Mouse (Mus musculus) intestine, postnatal 0 days (tissue): ENCODE results near the gene Efl1. TPM values are rescaled to one million over a fixed set of nuclear protein-coding genes. Genes with fewer than 3 reads are reported as not detected.

Experiments used
- ATAC-seq: fragments of 200-750 bp; cut with Nextera tagmentation; 2 replicates; pipeline ENCODE4 v1.8.0; 2017; ENCODE audit warnings: mild to moderate bottlenecking, moderate TSS enrichment, moderate library complexity
- H3K27ac ChIP-seq: fragments of 300-500 bp; sonication (generic); 2 replicates; pipeline ENCODE4 v1.5.1; 2014; ENCODE audit warnings: mild to moderate bottlenecking, low read depth, low read length, moderate library complexity
- H3K27me3 ChIP-seq: fragments of 300-500 bp; sonication (generic); replicated peaks from 2 replicates; pipeline ENCODE4 v1.6.1; 2014; ENCODE audit warnings: low read length, mixed read lengths; ENCODE audit not compliant: control insufficient read depth, insufficient read depth
- H3K36me3 ChIP-seq: fragments of 300-500 bp; sonication (generic); 2 replicates; pipeline ENCODE4 v1.6.1; 2014; ENCODE audit warnings: mild to moderate bottlenecking, moderate library complexity; ENCODE audit not compliant: control insufficient read depth, insufficient read depth
- H3K4me1 ChIP-seq: fragments of 300-500 bp; sonication (generic); replicated peaks from 2 replicates; pipeline ENCODE4 v1.6.1; 2014; ENCODE audit warnings: antibody characterized with exemption, low read length, mixed read lengths; ENCODE audit not compliant: control insufficient read depth, insufficient read depth
- H3K4me2 ChIP-seq: fragments of 300-500 bp; sonication (generic); replicated peaks from 2 replicates; pipeline ENCODE4 v1.6.1; 2014; ENCODE audit warnings: low read depth, mild to moderate bottlenecking, moderate library complexity
- H3K4me3 ChIP-seq: fragments of 300-500 bp; sonication (generic); 2 replicates; pipeline ENCODE4 v1.5.1; 2014; ENCODE audit warnings: low read depth, low read length
- H3K9ac ChIP-seq: fragments of 300-500 bp; sonication (generic); 2 replicates; pipeline ENCODE4 v1.6.1; 2014; ENCODE audit warnings: mild to moderate bottlenecking, low read depth, low read length
- H3K9me3 ChIP-seq: fragments of 300-500 bp; sonication (generic); 2 replicates; pipeline ENCODE4 v1.6.1; 2016; ENCODE audit warnings: mixed run types; ENCODE audit not compliant: control insufficient read depth
- CTCF ChIP-seq: sonication (generic); IDR thresholded peaks from 2 replicates; pipeline ENCODE4 v1.5.1; 2016; ENCODE audit warnings: low read depth, mild to moderate bottlenecking, control low read depth, antibody characterized with exemption, moderate library complexity
- WGBS: fragments of 180-500 bp; shearing (Covaris S2); extraction: QIAGEN DNeasy Blood & Tissue Kit; methylation state at CpG from one replicate; pipeline ENCODE4 v1.1.7; 2014; 5-methylcytosine and 5-hydroxymethylcytosine counted together
- polyA plus RNA-seq: library from polyadenylated mRNA; unstranded; fragments of >200 nt; fragmentation: Nextera tagmentation; extraction: Ambion mirVana; gene quantifications from 2 replicates; pipeline ENCODE4 v1.2.1, GENCODE M21; 2015

The Efl1 gene
- polyA plus RNA-seq, 1 experiment from 2014 or later = 13.5 TPM

DNA sequence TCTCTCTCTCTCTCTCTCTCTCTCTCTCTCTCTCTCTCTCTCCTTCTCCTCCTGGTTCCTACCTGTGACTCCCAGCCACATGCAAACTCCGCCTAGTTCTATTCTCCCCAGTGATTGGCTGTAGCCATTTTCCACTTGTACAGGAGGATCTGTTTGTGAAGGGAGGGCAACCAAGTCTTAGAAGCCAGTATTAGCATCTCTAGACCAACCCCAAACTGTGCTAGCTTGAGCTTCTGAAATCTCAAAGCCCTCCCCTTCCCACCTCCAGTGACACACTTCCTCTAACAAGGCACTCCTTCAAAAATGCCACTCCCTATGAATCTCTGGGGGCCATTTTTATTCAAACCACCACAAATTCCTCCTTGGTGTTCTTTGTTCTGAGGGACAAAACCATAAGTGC is 144.7 kb downstream of the Efl1 start:
- Histone ChIP-seq H3K27ac (no peak overlapping the region), H3K4me2 (no peak overlapping the region), H3K4me1 (no peaks in the 10 kb centered on the region), H3K27me3 (no peaks in the 10 kb centered on the region), H3K4me3 (no peak overlapping the region), H3K9ac (no peak overlapping the region), H3K36me3 (no peaks in the 10 kb centered on the region), H3K9me3 (no peaks in the 10 kb centered on the region)
- 85% methylated on average over 1 of the region's 1 CpGs for WGBS
- no peak for TF ChIP-seq CTCF
- ATAC-seq = no peak

DNA sequence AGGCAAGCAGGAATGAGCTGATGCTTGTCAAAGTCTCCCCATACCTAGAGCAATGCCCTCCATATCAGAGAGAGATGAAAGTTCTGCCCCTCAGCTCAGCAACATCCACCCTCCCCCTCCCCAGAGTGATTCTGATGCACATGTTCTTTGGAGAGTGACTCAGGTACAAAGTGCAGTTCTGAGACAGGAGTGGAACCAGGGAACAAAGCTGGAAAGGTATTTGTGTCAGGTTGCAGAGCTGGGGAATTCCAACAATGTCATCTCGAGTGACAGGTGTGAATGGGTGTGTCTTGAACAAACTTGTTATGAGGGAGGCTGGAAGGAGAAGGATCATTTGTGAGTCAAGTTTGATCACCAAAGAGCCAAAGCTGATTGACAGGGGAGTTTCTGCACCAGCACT is 146.1 kb downstream of the Efl1 start:
- Histone ChIP-seq H3K4me2 (no peak overlapping the region), H3K4me1 (no peaks in the 10 kb centered on the region), H3K9me3 (no peaks in the 10 kb centered on the region), H3K27ac (no peak overlapping the region), H3K27me3 (no peaks in the 10 kb centered on the region), H3K4me3 (no peak overlapping the region), H3K36me3 (no peaks in the 10 kb centered on the region), H3K9ac (no peak overlapping the region)
- WGBS = 17% methylated on average over 1 of the region's 1 CpGs
- TF ChIP-seq CTCF = no peak
- peak; percentile 79 for ATAC-seq

- no peak overlapping the region for H3K9ac ChIP-seq
- no peak overlapping the region for H3K27ac ChIP-seq
- H3K36me3 ChIP-seq = no peaks in the 10 kb centered on the region
- H3K4me3 ChIP-seq = no peak overlapping the region
- no peaks in the 10 kb centered on the region for H3K4me1 ChIP-seq
- no peaks in the 10 kb centered on the region for H3K27me3 ChIP-seq
- no peak overlapping the region for H3K4me2 ChIP-seq
- WGBS = 53% methylated on average over 4 of the region's 4 CpGs
- no peaks in the 10 kb centered on the region for H3K9me3 ChIP-seq
- ATAC-seq = no peak
- TF ChIP-seq CTCF = no peak
These were observed 153.8 kb downstream of the Efl1 start for GRCm38 (mm10) chr7:82802206-82802605.

DNA sequence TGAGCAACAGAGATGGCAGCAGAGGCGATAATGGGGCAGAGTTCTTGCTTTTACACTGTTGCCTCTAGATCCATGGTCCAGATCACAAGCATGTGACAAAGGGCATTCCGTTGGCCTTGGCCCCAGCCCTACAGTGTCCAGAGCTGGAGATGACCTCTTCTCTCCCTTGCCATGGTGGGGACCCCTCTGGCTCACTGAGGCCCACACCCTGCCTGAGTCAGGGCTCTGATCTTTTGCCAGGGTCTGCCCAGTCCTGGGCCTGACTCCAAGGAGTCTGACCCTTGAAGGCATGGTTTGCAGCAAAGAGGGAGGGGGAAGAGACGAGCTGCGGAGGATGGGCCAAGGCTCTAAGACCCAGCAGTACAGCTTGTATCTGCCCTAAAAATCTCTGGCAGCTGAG is 159.8 kb downstream of the Efl1 start:
- no peak for TF ChIP-seq CTCF
- WGBS = 84% methylated on average over 4 of the region's 4 CpGs
- ATAC-seq = no peak
- no peak overlapping the region for H3K4me3 ChIP-seq
- H3K9me3 ChIP-seq = no peaks in the 10 kb centered on the region
- H3K9ac ChIP-seq = no peak overlapping the region
- no peaks in the 10 kb centered on the region for H3K36me3 ChIP-seq
- H3K27ac ChIP-seq = no peak overlapping the region
- no peaks in the 10 kb centered on the region for H3K27me3 ChIP-seq
- no peak overlapping the region for H3K4me2 ChIP-seq
- H3K4me1 ChIP-seq = no peaks in the 10 kb centered on the region

DNA sequence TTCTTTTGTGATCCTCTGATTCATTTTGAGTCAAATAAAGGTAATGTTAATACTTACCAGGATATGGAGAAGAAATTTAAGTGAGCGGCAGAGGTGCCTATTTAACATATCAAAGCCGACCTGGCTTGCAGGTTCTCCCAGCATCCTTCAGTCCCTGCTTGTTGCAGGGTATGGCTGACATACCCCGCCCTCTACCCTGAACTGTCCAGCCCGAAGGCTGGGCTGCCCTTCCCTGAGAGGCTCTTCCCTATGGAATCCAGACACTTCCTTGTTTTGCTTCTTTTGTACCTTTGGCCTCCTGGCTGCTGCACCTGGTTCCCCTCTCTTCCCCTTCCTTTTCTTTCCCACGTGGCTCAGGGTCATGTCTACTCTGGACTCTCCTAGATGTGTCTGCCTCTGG is 160.7 kb downstream of the Efl1 start:
- TF ChIP-seq CTCF = no peak
- Histone ChIP-seq H3K9me3 (no peaks in the 10 kb centered on the region), H3K27me3 (no peaks in the 10 kb centered on the region), H3K4me2 (no peak overlapping the region), H3K9ac (no peak overlapping the region), H3K36me3 (no peaks in the 10 kb centered on the region), H3K4me3 (no peak overlapping the region), H3K27ac (no peak overlapping the region), H3K4me1 (no peaks in the 10 kb centered on the region)
- ATAC-seq = peak; percentile 72
- WGBS = 44% methylated on average over 5 of the region's 5 CpGs

- 63% methylated on average over 5 of the region's 5 CpGs for WGBS
- H3K4me2 ChIP-seq = no peak overlapping the region
- no peak overlapping the region for H3K9ac ChIP-seq
- H3K27ac ChIP-seq = no peak overlapping the region
- H3K4me1 ChIP-seq = no peaks in the 10 kb centered on the region
- no peaks in the 10 kb centered on the region for H3K27me3 ChIP-seq
- H3K4me3 ChIP-seq = no peak overlapping the region
- ATAC-seq = no peak
- no peaks in the 10 kb centered on the region for H3K36me3 ChIP-seq
- no peaks in the 10 kb centered on the region for H3K9me3 ChIP-seq
- TF ChIP-seq CTCF = no peak
These were observed 162.4 kb downstream of the Efl1 start for GRCm38 (mm10) chr7:82810799-82811139.
